Mouse (Mus musculus) kidney, embryonic 14.5 days (tissue): Measurements from ENCODE around the gene 7530416G11Rik. TPM values are rescaled to one million over a fixed set of nuclear protein-coding genes. Genes with fewer than 3 reads are reported as not detected.

ENCODE experiments used
- ATAC-seq: fragments of 200-750 bp; cut with Nextera tagmentation; 2 replicates; pipeline ENCODE4 v1.8.0; 2017; ENCODE audit warnings: moderate number of reproducible peaks, mild to moderate bottlenecking, moderate TSS enrichment, moderate library complexity; ENCODE audit not compliant: low FRiP score, low TSS enrichment
- H3K27ac ChIP-seq: fragments of 300-500 bp; sonication (generic); 2 replicates; pipeline ENCODE4 v1.5.1; 2014; ENCODE audit warnings: low read depth, mild to moderate bottlenecking, low read length, moderate library complexity, mixed read lengths
- H3K27me3 ChIP-seq: fragments of 300-500 bp; sonication (generic); 2 replicates; pipeline ENCODE4 v1.6.1; 2014; ENCODE audit warnings: mild to moderate bottlenecking, low read length; ENCODE audit not compliant: control insufficient read depth, insufficient read depth
- H3K36me3 ChIP-seq: fragments of 300-500 bp; sonication (generic); 2 replicates; pipeline ENCODE4 v1.6.1; 2014; ENCODE audit warnings: low read length, mixed read lengths; ENCODE audit not compliant: control insufficient read depth, insufficient read depth
- H3K4me1 ChIP-seq: fragments of 300-500 bp; sonication (generic); 2 replicates; pipeline ENCODE4 v1.6.1; 2014; ENCODE audit warnings: low read length, mixed read lengths; ENCODE audit not compliant: control insufficient read depth, insufficient read depth
- H3K4me2 ChIP-seq: fragments of 300-500 bp; sonication (generic); replicated peaks from 2 replicates; pipeline ENCODE4 v1.6.1; 2014; ENCODE audit warnings: low read depth, mild to moderate bottlenecking, low read length
- H3K4me3 ChIP-seq: fragments of 300-500 bp; sonication (generic); 2 replicates; pipeline ENCODE4 v1.5.1; 2014; ENCODE audit warnings: mild to moderate bottlenecking, low read length
- H3K9ac ChIP-seq: fragments of 300-500 bp; sonication (generic); 2 replicates; pipeline ENCODE4 v1.6.1; 2014; ENCODE audit warnings: low read depth, mild to moderate bottlenecking, low read length, moderate library complexity
- H3K9me3 ChIP-seq: fragments of 300-500 bp; sonication (generic); 2 replicates; pipeline ENCODE4 v1.6.1; 2016; ENCODE audit warnings: low read length; ENCODE audit not compliant: control insufficient read depth
- whole genome bisulfite sequencing: fragments of 180-500 bp; shearing (Covaris S2); extraction: QIAGEN DNeasy Blood & Tissue Kit; methylation state at CpG from one replicate; pipeline ENCODE4 v1.1.7; 2014; 5-methylcytosine and 5-hydroxymethylcytosine counted together
- polyA plus RNA-seq: library from polyadenylated mRNA; unstranded; fragments of >200 nt; fragmentation: Nextera tagmentation; extraction: Ambion mirVana; gene quantifications from 2 replicates; pipeline ENCODE4 v1.2.1, GENCODE M21; 2014

Gene 7530416G11Rik
- polyA plus RNA-seq, 1 experiment from 2014 or later: not detected

DNA sequence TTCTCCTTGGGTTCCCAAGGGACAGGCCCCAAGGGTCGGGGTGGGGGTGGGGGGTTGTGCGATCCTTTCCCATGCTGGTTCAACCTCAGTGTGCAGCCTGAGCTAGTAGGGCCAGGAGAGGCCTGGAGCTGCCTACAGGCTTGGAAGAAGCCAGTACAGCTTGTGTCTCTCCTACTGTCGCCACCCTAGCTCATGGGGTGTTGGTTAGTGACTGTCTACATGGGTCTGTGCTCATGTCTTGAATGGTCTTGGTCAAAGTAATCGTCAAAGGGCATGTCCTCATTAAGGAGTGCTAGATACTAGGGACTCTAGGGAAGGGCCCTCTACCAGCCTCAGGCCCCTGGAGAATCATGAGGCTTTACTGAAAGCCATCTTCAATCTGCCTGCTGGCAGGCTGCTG is 5.5 kb downstream of the 7530416G11Rik start:
- Histone ChIP-seq H3K27me3 (no peaks in the 10 kb centered on the region; the same call in none of the 2 replicates), H3K36me3 (no peaks in the 10 kb centered on the region), H3K4me2 (no peak overlapping the region), H3K27ac (no peak overlapping the region), H3K9ac (no peak overlapping the region), H3K4me3 (no peak overlapping the region), H3K9me3 (no peaks in the 10 kb centered on the region), H3K4me1 (0 out of 2 replicates have a peak, but pooled peaks cover 6% of the 10 kb centered on the region)
- WGBS: 81% methylated on average over 4 of the region's 4 CpGs
- ATAC-seq: no peak

DNA sequence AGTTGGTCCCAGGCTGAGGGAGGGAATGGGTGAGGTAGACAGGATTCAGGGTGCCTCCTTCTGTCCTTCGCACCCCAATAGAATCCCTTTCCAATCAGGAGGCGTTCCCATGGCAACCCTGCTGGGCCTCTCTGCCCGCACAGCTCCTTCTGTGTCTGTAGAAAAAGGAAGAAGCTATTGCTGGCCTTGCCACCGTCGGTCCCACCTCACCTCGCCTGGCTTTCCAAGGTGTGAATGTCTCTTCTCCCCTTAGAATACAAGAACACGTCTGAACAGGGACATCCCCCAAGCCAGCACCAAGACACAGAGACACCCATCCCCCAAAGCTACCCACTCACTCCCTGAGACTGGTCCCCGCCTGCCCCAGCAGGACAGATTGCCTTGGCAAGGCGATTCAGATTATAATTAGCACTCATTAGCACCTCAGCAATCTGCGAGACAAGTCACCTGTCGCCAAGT is 8.8 kb downstream of the 7530416G11Rik start:
- Histone ChIP-seq H3K36me3 (no peaks in the 10 kb centered on the region), H3K9me3 (no peaks in the 10 kb centered on the region), H3K9ac (no peak overlapping the region), H3K27ac (no peak overlapping the region), H3K27me3 (no peaks in the 10 kb centered on the region; the same call in 1 of the 2 replicates), H3K4me1 (0 out of 2 replicates have a peak, but pooled peaks cover 6% of the 10 kb centered on the region), H3K4me3 (no peak overlapping the region), H3K4me2 (no peak overlapping the region)
- WGBS: 15% methylated on average over 11 of the region's 11 CpGs
- ATAC-seq: no peak

DNA sequence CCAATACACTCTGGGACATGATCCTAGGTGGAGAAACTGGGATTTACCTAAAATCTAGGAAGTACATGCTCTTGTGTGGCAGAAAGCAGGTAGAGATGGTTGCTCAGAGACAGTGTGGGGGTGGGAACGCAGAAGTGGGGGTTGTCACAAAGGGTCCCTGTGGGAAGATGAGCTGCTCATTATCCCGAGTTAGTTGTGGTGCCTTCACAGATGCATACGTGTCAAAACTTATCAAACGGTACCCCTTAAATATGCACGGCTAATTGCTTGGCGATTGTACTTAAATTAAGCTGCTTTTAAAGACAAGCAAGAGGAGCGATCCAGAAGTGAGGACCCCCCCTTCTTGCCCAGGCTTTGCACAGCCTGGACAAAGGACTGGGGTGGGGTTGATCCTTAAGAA is 13.3 kb downstream of the 7530416G11Rik start:
- H3K4me3 ChIP-seq: no peak overlapping the region
- H3K4me1 ChIP-seq: no peaks in the 10 kb centered on the region
- H3K9ac ChIP-seq: no peak overlapping the region
- no peak overlapping the region for H3K27ac ChIP-seq
- H3K36me3 ChIP-seq: no peaks in the 10 kb centered on the region
- no peaks in the 10 kb centered on the region for H3K9me3 ChIP-seq
- no peaks in the 10 kb centered on the region; the same call in 1 of the 2 replicates for H3K27me3 ChIP-seq
- no peak overlapping the region for H3K4me2 ChIP-seq
- whole genome bisulfite sequencing: 79% methylated on average over 7 of the region's 7 CpGs
- ATAC-seq: no peak

DNA sequence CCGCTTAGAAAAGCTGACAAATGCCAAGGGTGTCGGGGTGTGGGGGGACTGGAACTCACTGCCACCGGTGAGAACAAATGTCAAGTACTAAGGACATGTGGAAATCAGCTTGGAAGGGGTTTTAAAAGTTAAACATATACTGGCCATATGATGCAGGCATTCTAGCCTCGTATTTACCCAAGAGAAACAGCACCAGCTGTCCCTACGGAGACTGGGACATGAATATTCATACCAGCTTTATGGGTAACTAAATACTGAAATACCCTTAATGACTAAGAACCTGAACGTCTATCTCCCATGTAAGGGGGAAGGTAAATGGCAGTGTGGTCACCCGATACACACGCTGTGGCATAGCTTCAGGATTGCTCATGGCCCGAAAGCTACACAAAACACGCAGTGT is 14.1 kb downstream of the 7530416G11Rik start:
- 67% methylated on average over 10 of the region's 10 CpGs for WGBS
- no peaks in the 10 kb centered on the region for H3K9me3 ChIP-seq
- H3K27ac ChIP-seq: no peak overlapping the region
- no peak overlapping the region for H3K4me2 ChIP-seq
- H3K9ac ChIP-seq: no peak overlapping the region
- H3K36me3 ChIP-seq: no peaks in the 10 kb centered on the region
- H3K4me3 ChIP-seq: no peak overlapping the region
- H3K27me3 ChIP-seq: no peaks in the 10 kb centered on the region; the same call in 1 of the 2 replicates
- no peaks in the 10 kb centered on the region for H3K4me1 ChIP-seq
- no peak for ATAC-seq

DNA sequence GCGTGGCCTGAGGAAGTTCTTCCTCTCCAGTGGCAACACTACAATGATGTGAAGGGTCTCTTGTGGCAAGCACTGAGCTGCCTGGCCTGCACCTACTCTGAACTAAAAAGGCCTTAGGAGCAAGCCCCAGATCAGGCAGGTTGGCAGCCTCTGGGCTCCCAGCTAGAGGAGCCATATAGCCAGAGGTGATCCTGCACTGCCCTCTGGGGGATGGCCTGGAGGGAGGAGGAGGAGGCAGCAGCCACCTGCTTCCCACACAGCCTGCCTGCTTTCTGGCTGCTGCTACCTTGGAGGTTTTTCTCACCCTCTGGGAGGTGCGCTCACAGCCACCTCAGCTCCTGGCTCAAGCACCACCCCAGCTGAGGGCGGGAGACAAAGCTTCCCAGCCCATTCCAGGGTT is 22.4 kb downstream of the 7530416G11Rik start:
- ATAC-seq: no peak
- Histone ChIP-seq H3K9ac (no peak overlapping the region), H3K9me3 (no peaks in the 10 kb centered on the region), H3K4me3 (no peak overlapping the region), H3K27me3 (no peaks in the 10 kb centered on the region), H3K4me2 (no peak overlapping the region), H3K4me1 (no peaks in the 10 kb centered on the region), H3K36me3 (no peaks in the 10 kb centered on the region), H3K27ac (no peak overlapping the region)
- WGBS: 39% methylated on average over 3 of the region's 3 CpGs

DNA sequence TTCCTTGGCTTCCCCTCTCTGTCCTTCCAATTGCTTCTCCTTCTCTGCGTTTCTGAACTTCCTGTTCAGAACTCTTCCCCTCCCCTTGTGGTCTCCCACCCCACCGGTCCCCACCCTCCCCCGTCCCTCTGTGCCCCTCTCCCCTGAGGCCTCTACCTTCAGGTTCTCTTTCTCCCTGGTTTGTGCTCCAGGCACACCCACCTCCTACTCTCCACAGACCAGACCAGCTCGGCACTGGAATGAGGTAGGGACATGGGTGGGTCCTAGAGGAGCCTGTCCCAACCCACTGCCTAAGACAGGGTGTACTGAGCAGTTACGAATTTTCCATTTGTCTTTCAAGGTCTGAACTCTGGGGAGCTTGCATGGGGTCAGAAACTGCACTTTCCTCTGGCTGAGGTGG is 23.1 kb downstream of the 7530416G11Rik start:
- WGBS: 38% methylated on average over 5 of the region's 5 CpGs
- ATAC-seq: no peak

DNA sequence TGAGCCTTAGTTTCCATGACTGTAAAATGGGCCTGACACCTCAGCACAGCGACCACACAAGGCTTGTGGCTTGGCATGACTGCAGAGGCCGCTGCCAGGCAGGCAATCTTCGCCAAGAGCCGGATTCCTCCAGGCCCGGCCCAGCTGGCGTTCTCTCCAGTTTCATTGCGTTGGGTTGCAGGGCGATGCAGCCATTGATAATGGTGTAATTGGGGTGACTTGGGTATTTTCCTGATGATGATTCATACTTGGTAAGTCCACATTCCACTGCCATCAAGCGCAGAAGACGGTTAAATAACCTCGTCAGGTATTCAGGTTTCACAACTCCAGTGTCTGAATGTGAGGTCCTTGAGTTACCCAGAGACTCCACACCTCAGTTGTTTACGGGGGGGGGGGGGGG is 23.7 kb downstream of the 7530416G11Rik start:
- Histone ChIP-seq H3K36me3 (no peaks in the 10 kb centered on the region), H3K27me3 (no peaks in the 10 kb centered on the region), H3K4me3 (no peak overlapping the region), H3K9me3 (no peaks in the 10 kb centered on the region), H3K4me2 (no peak overlapping the region), H3K27ac (no peak overlapping the region), H3K9ac (no peak overlapping the region), H3K4me1 (no peaks in the 10 kb centered on the region)
- 82% methylated on average over 12 of the region's 12 CpGs for WGBS
- no peak for ATAC-seq

More for the DNA sequence above, 23.1 kb downstream of the 7530416G11Rik start:
- H3K36me3 ChIP-seq: no peaks in the 10 kb centered on the region
- H3K27ac ChIP-seq: no peak overlapping the region
- H3K4me2 ChIP-seq: no peak overlapping the region
- H3K4me3 ChIP-seq: no peak overlapping the region
- no peaks in the 10 kb centered on the region for H3K4me1 ChIP-seq
- H3K9ac ChIP-seq: no peak overlapping the region
- H3K9me3 ChIP-seq: no peaks in the 10 kb centered on the region
- H3K27me3 ChIP-seq: no peaks in the 10 kb centered on the region

DNA sequence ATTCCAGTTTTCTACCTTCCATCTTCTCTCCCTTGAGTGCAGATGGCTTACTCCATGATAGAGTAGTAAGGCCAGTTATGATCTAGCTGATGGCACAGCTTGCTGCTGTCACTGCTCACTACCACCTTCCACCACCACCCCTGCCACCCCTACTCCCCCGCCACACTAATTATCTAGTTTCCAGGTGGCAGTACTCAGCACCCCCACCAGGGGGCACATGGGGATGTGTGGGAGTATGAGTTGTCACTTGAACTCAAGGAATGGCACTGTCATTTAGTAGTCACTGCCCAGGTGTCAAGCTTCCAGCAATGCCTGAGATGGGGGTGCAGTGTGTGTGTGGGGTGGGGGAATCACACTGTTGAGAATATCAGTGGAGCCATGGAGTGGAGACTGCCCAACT is 25.4 kb downstream of the 7530416G11Rik start:
- no peak for ATAC-seq
- Histone ChIP-seq H3K9me3 (no peaks in the 10 kb centered on the region), H3K4me2 (no peak overlapping the region), H3K4me1 (no peaks in the 10 kb centered on the region), H3K27me3 (no peaks in the 10 kb centered on the region), H3K27ac (no peak overlapping the region), H3K36me3 (no peaks in the 10 kb centered on the region), H3K9ac (no peak overlapping the region), H3K4me3 (no peak overlapping the region)
- whole genome bisulfite sequencing: 18% methylated on average over 1 of the region's 1 CpGs

DNA sequence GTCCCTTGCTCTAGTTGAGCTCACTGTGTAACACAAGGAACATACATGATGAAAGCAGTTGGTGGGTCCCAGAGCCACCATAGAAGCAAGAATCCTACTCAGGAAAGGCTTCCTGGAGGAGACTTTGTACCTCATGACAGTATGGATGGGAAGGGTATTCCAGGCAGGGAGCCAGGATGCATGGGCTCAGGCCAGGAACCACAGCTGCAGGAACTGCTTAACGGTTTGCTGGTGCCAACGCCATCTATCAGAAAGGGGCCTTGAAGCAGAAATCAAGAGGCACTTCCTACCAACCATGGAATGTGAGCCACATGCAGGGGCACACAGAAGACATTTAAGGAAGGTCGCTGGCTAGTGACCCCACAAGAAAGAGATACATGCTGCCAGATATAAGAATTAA is 28.3 kb downstream of the 7530416G11Rik start:
- H3K36me3 ChIP-seq: no peaks in the 10 kb centered on the region
- H3K4me1 ChIP-seq: no peaks in the 10 kb centered on the region
- H3K9me3 ChIP-seq: no peaks in the 10 kb centered on the region
- no peak overlapping the region for H3K4me2 ChIP-seq
- ATAC-seq: no peak
- no peaks in the 10 kb centered on the region for H3K27me3 ChIP-seq
- H3K9ac ChIP-seq: no peak overlapping the region
- H3K4me3 ChIP-seq: no peak overlapping the region
- 80% methylated on average over 3 of the region's 3 CpGs for WGBS
- H3K27ac ChIP-seq: no peak overlapping the region
